Mouse (Mus musculus): ENCODE results near the gene Myh10.
"Not testable (repeated sequence)": the region's sequence is repeated elsewhere in the genome, so short reads cannot be mapped to it uniquely, and the experiment has no call there.

The Myh10 gene

DNA sequence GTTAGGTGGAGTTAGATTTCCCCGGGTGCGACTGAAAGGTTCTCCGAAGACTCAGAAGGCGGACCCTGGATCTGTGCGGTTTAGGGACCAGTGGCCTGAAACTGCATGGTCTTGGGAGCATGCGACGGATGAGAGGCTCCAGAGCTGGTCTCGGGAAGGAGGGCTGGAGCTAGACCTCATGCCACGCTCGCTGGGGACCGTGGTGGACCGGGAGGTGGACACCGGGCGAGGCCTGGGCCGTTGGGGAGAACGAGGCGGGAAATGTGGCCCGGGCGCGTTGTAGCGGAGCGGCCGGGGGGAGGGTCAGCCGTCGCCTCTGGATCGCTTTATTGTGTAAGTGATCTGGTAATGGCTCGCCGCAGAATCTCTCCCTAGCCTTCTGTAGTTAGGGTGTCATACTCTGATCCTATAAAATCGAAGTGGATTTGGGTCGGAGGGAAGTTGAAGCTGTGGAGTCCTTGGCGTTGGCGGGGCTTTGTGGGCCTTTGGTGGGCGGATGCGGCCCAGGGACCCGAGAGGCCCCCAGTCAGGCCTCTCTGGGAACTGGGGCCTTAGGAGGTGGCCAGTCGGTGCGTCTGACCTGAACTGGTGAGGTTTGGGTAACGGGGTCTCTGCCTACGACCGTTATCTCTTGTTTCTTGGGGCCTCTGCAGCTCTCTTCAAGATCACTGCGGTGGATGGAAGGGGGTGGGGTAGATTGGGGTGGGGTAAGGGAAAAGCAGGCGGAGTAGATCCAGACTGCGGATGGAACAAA lies 1.5 kb downstream of the Myh10 start:
- DNase-seq (ENCODE audit: low spot score): peak; percentile 64

DNA sequence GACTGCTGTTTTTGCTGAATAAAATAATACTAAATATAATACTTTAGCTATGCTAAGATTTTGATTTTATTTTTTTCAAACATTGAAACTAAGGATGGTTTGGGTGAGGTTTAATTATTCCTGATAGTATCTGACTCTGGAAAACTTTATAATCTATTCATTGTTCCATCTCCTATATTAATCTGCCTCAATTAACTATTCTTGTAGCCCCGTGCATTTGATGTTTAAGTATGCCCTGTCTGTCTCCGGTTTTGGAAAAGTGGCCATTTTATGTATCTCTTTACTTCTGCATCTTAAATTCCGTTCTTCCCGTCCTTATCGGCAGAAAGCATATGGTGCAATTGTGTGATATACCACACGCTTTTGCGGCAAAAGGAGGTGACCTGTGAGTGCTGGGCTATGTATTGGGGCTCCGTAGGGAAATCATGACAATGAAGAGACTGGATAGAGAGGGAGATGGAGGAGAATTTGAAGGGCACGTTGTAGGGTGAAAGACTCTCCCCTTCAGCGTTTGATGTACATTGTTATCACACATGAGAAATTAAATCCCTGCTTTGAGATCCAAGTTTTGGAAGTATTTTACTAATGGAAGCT lies 2.2 kb downstream of the Myh10 start:
- no peak for DNase-seq (ENCODE audit: low spot score)

DNA sequence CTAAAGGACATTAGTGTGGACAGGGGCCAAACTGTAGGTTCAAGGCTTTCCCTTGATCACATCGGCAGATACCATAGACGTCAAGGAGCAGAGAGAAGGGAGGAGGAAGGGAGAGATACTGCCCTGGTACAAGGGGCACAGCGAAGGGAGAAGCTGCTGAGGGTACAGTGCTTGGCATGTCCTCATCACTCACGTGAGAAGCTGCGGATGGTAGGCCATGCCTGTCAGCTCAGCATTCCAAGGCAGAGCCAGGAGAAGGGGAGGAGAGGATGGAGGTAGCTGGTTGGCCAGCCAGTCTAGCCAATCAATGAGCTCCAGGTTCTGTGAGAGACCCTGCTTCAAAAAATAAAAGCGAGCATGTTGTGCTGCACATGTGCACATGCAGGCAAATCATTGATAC lies 11.0 kb downstream of the Myh10 start:
- DNase-seq (ENCODE audit: low spot score): no peak

DNA sequence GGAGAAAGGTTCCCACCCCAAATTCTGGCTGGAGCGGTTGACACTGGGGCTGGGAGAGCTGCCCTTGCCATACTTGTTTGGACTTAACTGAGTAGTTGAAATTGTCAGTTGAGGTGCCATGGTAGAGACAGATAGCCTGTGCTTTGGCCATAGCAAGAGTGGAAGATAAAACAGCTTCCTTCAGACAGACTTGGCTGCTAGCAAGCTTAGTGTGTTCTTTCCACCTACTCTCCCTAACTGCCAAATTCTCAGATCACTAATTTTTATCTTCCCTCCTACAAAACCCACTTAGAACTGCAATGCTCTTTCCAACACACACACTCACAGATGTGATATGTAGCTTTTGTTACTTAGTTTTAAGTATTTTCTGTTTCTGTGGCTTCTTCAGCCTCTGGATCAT lies 12.0 kb downstream of the Myh10 start:
- no peak for DNase-seq (ENCODE audit: low spot score)

DNA sequence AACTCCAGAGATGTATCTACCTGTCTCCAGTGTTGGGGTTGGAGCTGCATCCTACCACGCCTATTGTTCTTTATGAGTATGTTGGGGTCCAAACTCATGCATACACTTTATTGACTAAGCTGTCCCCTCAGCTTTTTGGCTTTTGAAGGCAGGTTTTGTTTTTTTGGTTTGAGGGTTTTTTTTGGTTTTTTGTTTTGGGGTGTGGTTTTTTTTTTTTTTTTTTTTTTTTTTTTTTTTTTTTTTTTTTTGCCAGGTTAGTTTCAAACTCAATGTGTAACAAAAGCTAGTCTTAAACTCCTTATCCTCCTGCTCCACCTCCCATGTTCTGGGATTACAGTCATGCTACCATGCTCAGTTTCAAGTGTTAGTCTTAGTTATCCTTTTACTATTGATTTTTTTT lies 12.9 kb downstream of the Myh10 start:
- no peak for DNase-seq (ENCODE audit: low spot score)

DNA sequence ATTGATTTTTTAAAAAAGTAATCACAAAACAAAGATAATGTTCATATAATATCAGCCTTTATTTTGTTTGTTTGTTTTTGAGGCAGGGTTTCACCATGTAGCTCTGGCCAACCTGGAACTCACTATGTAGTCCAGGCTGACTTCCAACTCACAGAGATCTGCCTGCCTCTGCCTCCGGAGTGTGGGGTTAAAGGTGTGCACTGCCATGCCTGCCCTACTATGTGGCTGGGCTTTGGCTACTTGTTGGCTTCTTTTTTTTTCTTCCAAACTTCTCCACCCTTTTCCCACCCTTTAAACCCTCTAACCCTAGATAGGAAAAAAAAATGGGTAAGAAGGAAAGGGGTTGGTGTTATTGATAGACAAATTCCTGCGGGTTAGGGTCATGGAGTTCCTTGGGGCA lies 13.5 kb downstream of the Myh10 start:
- DNase-seq (ENCODE audit: low spot score): no peak

DNA sequence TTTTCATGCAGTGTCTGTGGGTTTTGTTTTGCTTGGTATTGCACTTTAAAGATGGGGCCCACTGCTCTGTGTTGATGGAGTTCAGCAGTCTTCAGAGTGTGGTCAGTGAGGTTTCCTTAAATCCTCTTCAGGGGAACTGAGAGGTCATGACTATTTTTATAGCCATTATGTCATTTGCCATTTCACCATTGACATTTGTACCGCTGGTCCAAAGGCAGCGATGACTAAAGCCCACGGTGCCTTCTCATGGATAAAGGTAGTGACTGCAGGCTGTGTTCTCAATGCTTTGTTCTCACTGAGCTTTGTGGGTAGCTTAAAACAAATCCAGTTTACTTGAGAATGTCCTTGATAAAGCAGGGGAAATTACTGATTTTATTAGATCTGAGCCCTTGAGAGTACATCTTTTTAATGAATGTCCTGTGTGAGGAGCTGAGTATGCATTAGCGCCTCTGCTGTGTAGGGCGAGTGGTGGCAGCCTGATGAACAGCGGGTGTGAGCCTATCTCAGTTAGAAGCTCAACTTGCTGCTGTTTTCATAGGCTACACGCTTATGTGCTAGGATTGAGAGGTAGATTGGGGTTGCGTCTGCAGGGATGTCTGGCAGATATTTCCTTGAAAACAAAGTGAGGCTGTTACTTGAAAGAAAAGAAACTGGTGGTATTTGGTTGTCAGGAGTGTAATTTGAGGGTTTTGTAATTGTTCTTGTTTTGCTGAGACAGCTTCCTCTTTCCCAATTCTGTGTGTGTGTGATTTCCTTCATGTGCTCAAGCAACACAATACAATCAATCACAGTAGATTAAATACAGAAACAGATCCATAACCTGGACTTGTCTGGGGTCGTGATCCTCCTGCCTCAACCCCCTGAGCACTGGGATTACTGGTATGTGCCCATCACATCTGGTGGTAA lies 15.4 kb downstream of the Myh10 start:
- no peak for DNase-seq (ENCODE audit: low spot score)

DNA sequence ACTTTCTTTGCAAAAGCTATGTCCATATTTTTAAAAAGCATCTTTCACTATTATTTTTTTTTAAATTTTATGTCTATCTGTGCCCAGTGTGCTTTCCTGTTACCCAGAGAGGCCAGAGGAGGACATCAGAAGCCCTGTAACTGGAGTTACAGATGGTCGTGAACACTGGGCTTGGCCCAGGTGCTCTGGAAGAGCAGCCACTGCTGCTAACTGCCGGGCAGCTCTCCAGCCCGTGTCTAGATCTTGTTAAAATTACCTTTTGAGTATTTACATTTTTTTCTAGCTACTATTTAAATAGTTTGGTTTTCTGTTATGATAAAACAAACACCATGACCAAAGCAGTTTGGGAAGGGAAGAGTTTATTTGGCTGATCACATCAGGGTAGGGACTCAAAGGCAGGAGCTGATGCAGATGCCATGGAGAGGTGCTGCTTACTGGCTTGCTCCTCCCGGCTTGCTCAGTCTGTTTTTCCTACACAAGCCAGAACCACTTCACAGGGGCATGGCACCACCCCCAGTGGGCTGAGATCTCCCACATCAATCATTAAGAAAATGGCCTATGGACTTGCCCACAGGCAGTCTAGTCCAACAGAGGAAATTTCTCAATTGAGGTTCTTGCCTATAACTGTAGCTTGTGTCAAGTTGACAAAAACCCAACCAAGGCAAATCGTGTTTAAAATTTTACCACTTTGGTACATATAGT lies 16.7 kb downstream of the Myh10 start:
- DNase-seq (ENCODE audit: low spot score): no peak

DNA sequence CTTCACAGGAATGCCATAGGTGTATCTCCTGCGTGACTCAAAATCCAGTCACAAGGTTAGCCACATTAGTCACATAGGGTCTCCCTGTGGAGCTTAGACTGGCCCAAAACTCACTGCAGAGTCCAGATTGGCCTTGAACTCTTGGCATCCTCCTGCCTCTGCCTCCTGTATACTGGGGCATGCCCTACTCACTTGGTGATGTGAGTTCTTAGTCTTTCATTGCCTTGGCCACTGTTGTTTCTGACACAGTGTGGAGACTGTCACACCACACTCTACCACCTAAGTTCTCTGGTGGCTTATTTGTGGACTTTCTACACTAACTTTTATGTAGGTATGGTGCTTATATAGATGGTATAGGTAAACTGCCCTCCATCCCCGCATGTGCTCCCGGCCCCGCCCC lies 24.8 kb downstream of the Myh10 start:
- no peak for DNase-seq (ENCODE audit: low spot score)

DNA sequence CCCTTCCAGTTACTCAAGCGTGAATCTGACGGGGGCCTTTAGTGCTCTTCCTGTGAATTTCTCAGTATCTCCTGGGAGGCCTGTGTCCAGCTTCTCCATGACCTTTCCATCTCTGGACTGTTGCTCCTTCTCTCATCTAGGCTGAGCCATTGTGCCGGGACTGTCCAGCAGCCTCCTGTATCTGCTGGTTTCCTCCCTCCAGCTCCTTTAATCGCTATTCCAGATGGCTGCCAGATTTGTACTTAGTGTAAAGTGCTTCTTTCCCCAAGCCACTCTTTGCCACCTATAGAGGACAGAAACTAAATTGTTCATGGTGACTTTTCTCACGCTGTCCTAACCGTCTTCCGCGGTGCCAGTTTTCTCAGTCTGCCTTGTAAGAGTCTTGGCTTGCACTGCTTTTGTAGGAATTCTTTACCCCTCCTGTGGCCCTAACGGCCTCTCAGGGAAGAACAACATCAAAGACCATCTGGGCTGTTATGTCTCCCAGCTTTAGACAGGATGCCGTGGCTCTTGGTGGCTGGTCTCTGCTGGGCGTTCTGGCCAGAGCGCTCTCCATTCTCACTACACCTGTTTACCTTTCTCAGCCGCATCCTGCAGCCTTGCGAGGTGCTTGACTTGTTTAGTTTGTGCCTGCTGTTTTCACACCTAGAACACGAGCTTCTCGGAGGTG lies 25.9 kb downstream of the Myh10 start:
- no peak for DNase-seq (ENCODE audit: low spot score)

DNA sequence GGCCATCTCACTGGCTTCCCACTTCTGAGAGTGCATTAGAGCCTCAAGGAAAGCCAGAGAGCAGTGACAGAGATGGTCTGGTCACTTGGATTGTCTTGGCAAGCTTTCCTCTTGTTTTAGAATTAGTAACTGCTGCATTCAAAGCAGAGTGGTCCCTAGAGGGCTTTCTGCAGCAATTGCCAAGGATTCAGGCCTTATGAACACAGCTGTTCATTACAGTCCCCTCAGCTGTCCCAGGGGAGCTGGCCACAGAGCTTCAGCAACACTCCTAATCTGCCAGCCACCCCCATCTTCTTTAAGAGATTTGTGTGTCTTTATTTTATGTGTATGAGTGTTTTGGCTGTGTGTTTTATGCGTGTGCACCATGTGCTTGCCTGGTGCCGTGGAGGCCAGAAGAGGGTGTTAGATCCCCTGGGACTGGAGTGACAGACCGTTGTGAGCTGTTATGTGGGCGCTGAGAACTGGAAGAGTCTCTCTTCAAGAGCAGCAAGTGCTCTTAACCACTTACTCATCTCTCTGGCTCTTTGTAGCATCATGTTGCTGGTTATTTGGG lies 27.8 kb downstream of the Myh10 start:
- no peak for DNase-seq (ENCODE audit: low spot score)

DNA sequence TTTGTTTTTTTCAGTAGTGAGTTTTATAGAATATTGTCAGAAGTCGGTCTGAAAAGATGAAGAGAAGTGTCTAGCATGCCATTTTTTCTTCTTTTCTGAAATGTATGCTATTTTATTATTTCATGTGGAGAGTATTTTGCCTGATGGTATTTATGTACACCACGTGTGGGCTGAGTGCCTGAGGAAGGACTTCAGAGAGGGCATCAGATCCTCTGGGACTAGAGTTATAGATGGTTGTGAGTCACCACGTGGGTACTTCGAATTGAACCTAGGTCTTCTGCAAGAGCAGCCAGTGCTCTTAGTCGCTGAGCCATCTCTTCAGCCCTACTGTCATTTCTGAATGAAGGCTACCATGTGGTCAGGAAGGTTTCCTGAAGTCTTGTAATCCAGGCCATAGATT lies 28.4 kb downstream of the Myh10 start:
- no peak for DNase-seq (ENCODE audit: low spot score)

DNA sequence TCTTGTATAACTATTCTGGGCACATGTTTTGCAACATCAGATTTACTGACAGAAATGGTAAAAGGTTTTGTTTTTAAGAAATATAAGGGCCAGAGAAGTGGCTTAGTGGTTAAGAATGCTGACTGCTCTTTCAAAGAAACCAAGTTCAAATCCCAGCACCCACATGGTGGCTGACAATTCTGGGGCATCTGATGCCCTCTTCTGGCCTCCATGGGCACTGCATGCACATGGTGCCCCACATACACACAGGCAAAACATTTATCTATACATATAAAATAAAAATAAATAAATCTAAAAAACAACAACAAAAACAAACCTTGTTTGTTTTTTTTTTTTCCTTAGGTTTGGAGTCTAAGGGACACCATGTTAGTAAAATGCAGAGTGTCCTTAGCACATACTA lies 32.8 kb downstream of the Myh10 start:
- DNase-seq (ENCODE audit: low spot score): no peak

DNA sequence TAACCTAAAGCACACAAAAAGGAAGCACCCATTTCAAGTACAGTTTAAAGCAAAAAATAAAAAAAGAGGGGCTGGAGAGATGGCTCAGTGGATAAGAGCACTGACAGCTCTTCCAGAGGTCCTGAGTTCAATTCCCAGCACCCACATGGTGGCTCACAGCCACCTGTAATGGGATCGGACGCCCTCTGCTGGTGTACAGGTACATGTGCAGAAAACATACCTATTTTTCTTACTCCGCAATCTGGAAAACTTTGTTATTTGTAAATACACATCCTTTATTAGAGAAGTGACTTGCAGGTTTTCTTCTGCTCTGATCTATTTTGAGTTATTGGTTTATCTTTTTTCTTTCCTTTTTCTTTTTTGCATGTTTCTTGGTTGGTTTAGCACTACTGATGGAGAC lies 37.3 kb downstream of the Myh10 start:
- no peak for DNase-seq (ENCODE audit: low spot score)

DNA sequence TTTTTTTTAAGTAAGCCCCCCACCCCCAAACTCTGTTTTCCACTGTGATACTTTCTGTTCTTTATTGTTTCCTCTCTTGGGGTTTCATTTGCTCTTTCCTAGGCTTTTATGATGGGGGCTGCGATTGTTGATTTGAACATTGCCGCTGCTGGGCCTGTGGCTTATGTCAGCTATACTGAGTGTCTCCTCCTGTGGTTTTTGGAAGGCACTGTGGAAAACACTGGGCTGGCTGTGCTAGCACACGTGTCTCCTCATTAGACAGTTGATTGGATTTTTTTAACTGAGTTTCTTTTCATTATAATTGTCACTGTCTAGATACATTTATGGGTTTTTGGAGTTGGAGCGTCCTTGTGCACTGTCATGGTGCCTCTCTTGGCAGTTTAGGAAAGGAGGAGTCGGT lies 39.4 kb downstream of the Myh10 start:
- no peak for DNase-seq (ENCODE audit: low spot score)

DNA sequence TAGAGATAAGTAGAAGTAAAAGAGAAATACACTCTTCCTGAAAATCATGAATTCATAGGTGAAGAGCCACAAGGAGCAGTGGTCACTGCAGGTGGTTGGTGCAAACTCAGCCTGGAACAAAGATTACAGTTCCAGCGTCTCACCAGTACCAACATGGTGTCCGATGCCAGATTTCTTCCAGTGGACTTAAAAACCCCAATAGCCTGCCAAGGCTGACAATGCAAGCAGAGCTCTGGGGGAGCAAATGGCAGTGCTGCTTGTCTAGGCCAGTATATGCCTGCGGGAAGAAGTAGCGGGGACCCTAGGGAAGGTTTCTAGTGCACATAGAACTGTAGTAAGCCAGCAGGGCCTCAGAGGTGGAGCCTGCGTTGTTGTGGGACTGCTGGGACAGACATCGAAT lies 40.7 kb downstream of the Myh10 start:
- DNase-seq (ENCODE audit: low spot score): no peak

DNA sequence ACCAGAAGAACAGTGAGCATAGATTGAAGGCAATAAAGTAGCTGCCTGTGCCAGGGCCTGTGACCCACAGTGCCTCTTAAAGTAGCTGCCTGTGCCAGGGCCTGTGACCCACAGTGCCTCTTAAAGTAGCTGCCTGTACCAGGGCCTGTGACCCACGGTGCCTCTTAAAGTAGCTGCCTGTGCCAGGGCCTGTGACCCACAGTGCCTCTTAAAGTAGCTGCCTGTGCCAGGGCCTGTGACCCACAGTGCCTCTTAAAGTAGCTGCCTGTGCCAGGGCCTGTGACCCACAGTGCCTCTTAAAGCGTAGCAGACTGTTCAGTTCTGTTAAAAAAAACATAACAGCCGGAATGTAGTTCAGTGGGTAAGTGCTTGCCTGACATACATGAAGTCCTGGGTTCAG lies 42.0 kb downstream of the Myh10 start:
- DNase-seq (ENCODE audit: low spot score): not testable (repeated sequence)

DNA sequence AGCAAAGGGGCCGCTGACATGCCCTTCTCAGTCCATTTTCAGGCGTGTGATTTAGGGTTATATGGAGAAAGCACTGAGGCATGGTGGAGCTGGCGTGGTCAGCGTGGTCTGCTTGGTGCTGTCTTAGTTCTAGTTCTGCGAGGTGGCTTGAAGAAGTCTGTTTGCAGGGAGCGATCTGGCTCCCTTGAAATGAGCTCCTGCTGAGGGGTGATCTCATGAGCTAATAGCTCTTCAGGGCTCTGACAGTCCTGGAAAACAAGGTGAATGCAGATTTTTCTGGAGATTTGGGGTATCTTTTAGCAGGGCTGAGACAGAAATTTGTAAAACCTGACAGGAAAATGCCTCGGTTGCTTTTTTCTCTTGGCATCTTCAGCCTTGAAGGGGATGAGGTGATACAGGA lies 48.1 kb downstream of the Myh10 start:
- DNase-seq (ENCODE audit: low spot score): no peak

DNA sequence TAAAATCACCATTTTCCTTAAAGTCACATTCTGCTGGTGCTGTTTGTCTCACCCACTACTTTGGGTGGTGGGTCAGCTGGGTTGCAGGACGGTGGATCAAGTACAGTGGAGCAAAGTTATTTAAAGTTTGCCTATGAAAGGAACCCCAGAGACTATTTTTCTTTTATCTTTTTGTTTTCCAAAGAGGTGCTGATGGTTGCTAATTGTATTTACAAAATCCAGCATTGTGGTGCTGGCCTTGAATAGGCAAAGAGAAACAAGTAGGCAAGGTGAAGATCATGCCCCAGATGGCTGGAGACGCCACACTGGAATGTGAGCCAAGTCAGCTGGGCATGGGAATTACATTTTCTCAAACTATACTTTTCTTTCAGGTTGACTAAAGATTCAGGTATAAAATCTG lies 51.3 kb downstream of the Myh10 start:
- no peak for DNase-seq (ENCODE audit: low spot score)

DNA sequence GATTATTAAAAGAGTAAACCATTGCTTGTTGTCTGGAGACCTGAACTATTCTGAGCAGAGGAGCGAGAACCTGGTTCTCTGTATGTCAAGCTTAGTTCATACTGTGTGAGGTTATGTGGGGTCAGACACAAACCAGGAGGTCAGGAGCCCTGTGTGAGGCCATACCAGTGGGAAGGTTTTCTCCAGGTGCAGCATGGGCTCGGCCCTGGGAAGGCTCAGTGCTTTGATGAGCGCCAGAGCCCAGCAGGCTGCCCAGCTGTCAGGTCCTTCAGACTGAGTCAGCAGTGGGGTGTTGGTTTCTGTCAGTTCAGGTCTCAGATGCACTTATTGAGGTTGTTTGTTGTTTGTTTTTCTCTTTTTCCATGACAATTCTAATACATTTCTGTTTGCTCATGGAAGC lies 52.8 kb downstream of the Myh10 start:
- DNase-seq (ENCODE audit: low spot score): no peak

DNA sequence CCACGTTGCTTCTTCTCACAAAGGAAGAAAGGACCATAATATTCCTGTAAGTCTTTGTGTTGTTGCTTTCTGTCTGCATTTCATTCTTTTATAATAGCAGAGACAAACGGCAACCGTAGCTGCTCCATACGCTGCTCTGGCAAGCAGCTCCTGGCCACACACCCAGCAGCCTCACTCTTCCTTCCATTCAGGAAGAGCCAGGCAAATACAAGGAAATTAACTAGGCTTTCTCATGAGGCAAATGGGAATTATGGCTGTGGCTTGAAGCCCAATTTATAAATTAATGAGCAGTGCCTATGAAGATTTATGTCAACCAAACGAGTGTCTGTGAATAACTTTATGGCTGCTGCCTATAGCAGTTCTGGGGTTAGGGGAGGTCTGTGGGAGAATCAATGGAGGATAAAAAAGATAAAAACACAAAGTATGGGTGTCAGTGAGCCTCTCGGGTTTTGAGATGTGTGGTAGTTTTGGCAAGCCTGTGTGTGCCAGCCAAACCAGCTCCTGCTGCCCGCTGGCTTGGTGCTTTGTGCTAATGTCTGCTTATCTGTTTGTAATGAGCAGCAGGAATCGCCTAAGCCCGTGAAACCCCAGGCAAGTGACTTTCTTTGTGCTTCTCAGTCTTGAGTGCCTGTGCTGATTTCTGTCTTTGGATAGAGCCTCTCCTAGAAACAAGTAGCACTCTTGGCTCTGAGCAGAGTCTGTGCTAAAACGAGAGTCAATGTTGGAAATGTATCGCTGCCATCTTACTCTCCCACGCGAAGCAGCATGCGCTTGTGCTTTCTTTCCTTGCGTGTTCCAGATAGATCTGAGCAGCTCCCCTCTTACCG lies 54.2 kb downstream of the Myh10 start:
- DNase-seq (ENCODE audit: low spot score): no peak

All from testis, postnatal 10 days (tissue).